Mouse (Mus musculus) mouse embryonic stem cell (cell line): Measurements from ENCODE around the gene Per3.

Experiments
- in situ Hi-C, 2 experiments: fragments of 300-500 bp; cut with MboI; formaldehyde crosslinking; loops; 1 replicate in 1 of 2; 3 replicates in 1 of 2; pipeline ENCODE4 v1.14.3; 2019 to 2020; ENCODE audit warnings: low sequenced_read_pairs in 2 of 2, low pct_unique_long_range_greater_than_20kb in 1 of 2, mixed read lengths in 1 of 2; ENCODE audit not compliant: unreplicated experiment in 1 of 2

Per3 gene

DNA sequence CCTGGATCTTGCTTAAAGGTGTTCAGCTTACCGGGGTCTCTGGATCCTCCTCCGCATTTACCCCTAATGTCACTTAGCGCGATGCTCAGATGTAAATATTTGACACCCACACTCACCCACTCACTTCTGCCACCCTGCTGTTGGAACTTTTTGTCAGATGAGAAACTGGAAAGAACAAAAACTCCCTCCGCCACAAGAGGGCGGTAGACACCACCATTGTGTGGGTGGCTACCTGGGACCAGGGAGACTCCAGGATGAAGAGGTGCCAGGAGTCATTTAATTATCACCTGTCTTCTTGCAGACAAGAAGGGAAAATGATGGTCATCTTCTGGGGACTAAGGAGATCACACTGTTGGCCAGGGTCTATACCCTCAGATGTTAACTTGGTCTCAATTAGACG is 77.9 kb downstream of the Per3 start:
- in situ Hi-C loops: loop anchor here (5.0 to 10.0 kb wide), 3 partner anchors 176 to 312 kb away; partner anchors contain the start of gene Slc45a1 (in 1 of the 2)

DNA sequence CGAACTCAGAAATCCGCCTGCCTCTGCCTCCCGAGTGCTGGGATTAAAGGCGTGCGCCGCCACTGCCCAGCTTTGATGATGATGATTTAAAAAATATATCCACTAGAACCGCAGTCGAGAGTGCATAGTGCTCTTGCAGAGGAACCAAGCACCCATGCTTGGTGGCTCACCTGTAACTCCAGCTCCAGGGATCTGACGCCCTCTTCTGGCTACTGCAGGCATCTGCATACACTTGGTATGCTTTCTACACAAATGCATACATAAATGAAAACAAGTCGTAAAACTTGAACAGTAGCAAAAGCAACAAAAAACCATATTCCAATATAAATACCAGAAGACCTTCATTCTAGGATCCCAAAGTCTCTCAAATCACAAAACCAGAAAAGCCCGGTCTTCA is 78.9 kb downstream of the Per3 start:
- in situ Hi-C loops: loop anchor here (5.0 to 10.0 kb wide), 3 partner anchors 177 to 311 kb away; partner anchors contain the start of gene Slc45a1 (in 1 of the 2)

DNA sequence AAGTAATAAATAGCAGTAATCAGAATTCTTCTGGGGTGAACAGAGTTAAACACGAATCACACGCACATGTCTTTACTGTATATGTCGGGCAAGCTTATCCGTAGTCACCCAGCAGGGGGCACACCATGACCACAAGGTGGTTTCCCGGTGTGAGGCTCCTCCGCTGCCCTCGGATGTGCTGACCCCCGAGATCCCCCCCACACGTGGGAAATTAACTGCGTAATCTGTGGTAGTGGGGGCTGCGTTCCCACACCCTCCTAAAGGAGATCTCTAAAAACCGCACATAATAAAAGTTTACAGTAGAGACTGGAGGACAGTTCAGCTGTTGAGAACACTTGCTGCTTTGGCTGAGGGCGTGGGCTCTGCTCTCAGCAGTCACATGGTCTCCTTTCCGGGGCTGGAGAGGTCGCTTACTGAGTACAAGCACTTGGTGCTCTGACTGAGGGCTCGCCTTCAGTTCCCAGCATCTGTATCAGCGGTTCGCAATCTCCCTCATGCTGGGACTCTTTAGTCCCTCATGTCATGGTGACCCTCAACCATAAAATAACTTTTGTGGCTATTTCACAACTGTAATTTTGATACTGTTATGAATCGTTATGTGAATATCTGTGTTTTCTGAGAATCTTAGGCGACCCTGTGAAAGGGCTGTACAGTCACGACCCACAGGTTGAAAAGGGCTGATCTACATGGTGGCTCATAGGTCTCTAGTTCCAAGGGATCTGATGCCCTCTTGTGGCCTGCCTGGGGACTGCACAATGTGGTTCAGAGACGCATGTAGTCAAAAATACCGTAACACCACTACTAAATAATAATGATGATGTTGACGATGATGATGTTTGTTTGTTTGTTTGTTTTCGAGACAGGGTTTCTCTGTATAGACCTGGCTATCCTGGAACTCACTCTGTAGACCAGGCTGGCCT is 79.6 kb downstream of the Per3 start:
- in situ Hi-C loops: loop anchor here (5.0 to 10.0 kb wide), 3 partner anchors 177 to 310 kb away; partner anchors contain the start of gene Slc45a1 (in 1 of the 2)

DNA sequence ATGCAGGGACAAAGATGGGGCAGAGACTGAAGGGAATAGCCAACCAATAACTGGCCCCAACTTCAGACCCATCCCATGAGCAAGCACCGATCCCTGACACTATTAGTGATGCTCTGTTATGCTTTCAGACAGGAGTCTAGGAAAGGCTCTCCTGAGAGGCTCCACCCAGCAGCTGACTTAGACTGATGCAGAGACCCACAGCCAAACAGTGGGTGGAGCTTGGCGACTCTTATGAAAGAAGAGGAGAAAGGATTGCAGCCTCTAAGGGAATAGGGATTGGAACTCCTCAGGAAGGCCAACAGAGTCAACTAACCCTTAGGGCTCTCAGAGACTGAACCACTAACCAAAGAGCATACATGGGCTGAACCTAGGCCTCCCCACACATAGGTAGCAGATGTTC is 80.8 kb downstream of the Per3 start:
- in situ Hi-C loops: loop anchor here (10.0 kb wide), 2 partner anchors 181 to 309 kb away; partner anchors contain the start of gene Slc45a1 (in 1 of the 2)

DNA sequence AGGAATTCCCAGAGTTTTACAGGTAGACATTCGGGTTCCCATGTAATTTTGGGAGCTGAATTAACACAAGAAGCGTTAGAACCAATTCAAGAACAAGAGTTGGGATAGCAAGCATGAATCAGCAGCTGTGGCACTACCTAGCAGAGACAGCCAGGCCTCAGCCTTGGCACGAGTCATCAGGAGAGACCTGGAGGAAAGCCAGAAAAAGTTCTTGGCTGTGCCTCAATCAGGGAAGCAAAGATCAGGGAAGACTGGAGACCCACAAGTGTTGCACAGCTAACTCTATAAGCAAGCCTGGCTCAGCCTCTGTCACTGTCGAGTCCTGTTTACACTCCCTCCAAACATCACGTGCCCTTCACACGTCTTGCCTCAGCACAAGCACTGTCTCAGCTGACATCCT is 82.2 kb downstream of the Per3 start:
- in situ Hi-C loops: loop anchor here (10.0 kb wide), 2 partner anchors 183 to 307 kb away; partner anchors contain the start of gene Slc45a1 (in 1 of the 2)

DNA sequence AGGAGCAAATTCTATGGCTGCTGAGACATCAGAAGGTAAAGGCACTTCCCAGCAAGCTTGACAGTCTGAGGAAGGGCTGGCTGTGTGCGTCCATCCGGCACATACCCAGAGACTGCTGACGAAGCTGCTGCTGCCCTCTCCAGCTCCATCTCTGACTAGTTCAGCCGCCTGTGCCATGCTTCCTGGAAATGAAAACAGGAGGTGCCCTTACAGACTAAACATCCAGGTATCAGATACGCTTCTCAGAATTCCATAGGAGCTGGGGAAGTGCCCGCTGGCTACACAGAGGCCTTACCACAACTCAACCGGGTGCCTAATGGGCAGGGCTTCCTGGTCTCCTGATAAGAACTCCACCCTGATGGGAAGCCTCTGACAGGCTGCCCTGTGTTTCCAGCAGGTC is 85.9 kb downstream of the Per3 start:
- in situ Hi-C loops: no loop called here

DNA sequence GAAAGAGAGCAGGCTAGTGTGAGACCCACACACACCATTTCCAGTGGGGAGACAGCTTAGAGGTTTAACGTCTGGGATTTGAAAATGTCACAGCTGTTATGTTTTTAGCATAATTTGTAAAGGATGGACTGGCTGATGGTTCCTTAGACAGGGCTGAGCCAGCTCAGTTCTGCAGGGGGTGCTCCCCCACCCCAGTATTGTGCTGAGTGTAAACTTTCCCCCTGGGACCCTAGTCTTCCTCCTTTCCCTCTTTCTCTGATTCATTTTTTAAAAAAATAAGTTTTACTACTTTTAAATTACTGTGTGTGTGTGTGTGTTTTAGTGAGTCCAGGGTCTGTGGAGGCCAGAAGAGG is 87.4 kb downstream of the Per3 start:
- in situ Hi-C loops: no loop called here

DNA sequence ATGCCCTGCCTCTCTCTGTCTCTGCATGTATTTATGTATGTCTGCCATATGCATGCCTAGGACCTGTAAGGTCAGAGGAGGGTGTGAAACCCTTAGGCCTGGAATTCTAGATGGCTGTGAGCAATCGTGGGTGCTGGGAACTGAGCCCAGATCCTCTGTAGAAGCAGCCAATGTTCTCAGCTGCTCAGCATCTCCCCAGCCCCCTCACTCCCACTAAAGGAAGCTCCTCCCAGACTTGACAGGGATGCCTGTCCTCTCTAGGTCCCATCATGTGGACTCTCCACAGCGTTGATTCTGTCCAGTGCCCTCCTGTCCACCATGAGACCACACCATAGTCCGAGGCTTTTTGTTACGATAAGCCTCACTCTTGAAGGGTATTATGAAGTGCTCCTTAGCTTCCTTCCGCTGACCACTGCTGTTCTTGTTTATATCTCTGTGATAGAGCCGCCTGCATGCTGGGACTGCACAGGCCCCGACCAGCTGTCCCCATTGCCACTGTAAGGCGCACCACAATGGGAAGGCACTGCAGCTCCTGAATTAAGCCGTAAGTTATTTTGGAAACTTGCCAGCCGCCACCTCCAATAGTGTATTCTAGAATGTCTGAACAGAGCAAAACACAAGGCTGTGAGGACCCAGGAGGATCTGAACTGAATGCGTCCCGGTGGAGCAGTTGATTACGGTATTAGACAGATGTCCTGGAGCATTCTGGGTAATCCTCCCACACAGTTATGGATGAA is 87.9 kb downstream of the Per3 start:
- in situ Hi-C loops: no loop called here
